Comparison of ENCODE assay signal across 13 mouse cellular contexts in genomic region chr8:119836831-119837230, GRCm38 (mm10). TPM values are rescaled to one million over a fixed set of nuclear protein-coding genes. Genes with fewer than 3 reads are reported as not detected.
A peak's percentile ranks its signal among the peaks of the same experiment; 100 is the strongest.
DNase-seq lines count a peak whose midpoint lies in the region; ATAC-seq lines count a peak whose summit lies in the region.
"Had no signal": no experiment of that assay in that cellular context is flagged by ENCODE, and none has a peak within 500 bp of the region (broad histone marks: within the 10 kb centered on the region; RNA-seq: fewer than 3 reads in every experiment).

No protein-coding gene starts in this region.

- 79% methylated on average over 4 of the region's 4 CpGs for WGBS in neural tube, embryonic 11.5 days
- WGBS in midbrain, embryonic 13.5 days: 85% methylated on average over 4 of the region's 4 CpGs

- peaks cover 57% of the 10 kb centered on the region for H3K4me1 ChIP-seq in neural tube, embryonic 11.5 days (ENCODE audit: control insufficient read depth, insufficient read depth, low read length)
- H3K4me1 ChIP-seq in midbrain, embryonic 13.5 days (replicated peaks): peaks cover 77% of the 10 kb centered on the region

- H3K4me2 ChIP-seq in neural tube, embryonic 11.5 days (ENCODE audit: low read depth): peak overlapping the region; percentile 12; the same call in 1 of the 2 replicates
- H3K4me2 ChIP-seq in midbrain, embryonic 13.5 days (replicated peaks): peak overlapping the region; percentile 82

- H3K36me3 ChIP-seq in neural tube, embryonic 11.5 days (ENCODE audit: control insufficient read depth, insufficient read depth, low read length): no peaks in the 10 kb centered on the region
- peaks cover 12% of the 10 kb centered on the region for H3K36me3 ChIP-seq in midbrain, embryonic 13.5 days
- H3K36me3 ChIP-seq: heart, embryonic 15.5 days; lung, embryonic 15.5 days had no signal

- H3K9me3 ChIP-seq in neural tube, embryonic 11.5 days (ENCODE audit: control insufficient read depth, low read length): no peaks in the 10 kb centered on the region
- H3K9me3 ChIP-seq in midbrain, embryonic 13.5 days: no peaks in the 10 kb centered on the region
- H3K9me3 ChIP-seq: embryonic facial prominence, embryonic 15.5 days; heart, embryonic 15.5 days; lung, embryonic 15.5 days had no signal

- ATAC-seq in neural tube, embryonic 11.5 days (ENCODE audit: insufficient read depth, low FRiP score, low TSS enrichment): no peak
- no peak for ATAC-seq in midbrain, embryonic 13.5 days

- DNase-seq in heart, adult 11 months: peak; percentile 90
- no peak for DNase-seq in heart, adult 18-20 months
- no peak for DNase-seq in neural tube, embryonic 11.5 days (ENCODE audit: low spot score)
- no peak for DNase-seq in neural tube, embryonic 10.5 days (ENCODE audit: extremely low spot score, low spot score)
- DNase-seq in retina, postnatal 1 day: no peak
- DNase-seq in testis, postnatal 10 days (ENCODE audit: low spot score): no peak
- DNase-seq in cerebellum, adult 9-10 months: no peak
- DNase-seq: right cerebral cortex, adult 18-20 months had no signal

- H3K9ac ChIP-seq in neural tube, embryonic 11.5 days (ENCODE audit: low read length): no peak overlapping the region
- H3K9ac ChIP-seq in midbrain, embryonic 13.5 days (replicated peaks): 0 out of 2 replicates have a peak overlapping the region, but pooled peaks have one; percentile 87
- H3K9ac ChIP-seq: embryonic facial prominence, embryonic 15.5 days; heart, embryonic 15.5 days; lung, embryonic 15.5 days had no signal

- no peak overlapping the region for H3K27ac ChIP-seq in neural tube, embryonic 11.5 days (ENCODE audit: low read depth, low read length)
- no peak overlapping the region for H3K27ac ChIP-seq in midbrain, embryonic 13.5 days

- H3K4me3 ChIP-seq in neural tube, embryonic 11.5 days (ENCODE audit: low read depth, low read length): no peak overlapping the region
- no peak overlapping the region for H3K4me3 ChIP-seq in midbrain, embryonic 13.5 days (replicated peaks)
- H3K4me3 ChIP-seq: embryonic facial prominence, embryonic 15.5 days; lung, embryonic 15.5 days; myocyte had no signal

- no peaks in the 10 kb centered on the region for H3K27me3 ChIP-seq in neural tube, embryonic 11.5 days (ENCODE audit: control insufficient read depth, insufficient read depth, low read length)
- H3K27me3 ChIP-seq in midbrain, embryonic 13.5 days: no peaks in the 10 kb centered on the region
- H3K27me3 ChIP-seq: embryonic facial prominence, embryonic 15.5 days; heart, embryonic 15.5 days; lung, embryonic 15.5 days had no signal

RNA-seq across cellular contexts. Expression of gene Cotl1, which starts 3.5 kb away (rescaled TPM):
- 10 to 100 TPM; 16.7 to 22.9 TPM for total RNA-seq in heart, adult 18-20 months (2021)
- polyA plus RNA-seq in neural tube, embryonic 11.5 days (2014; fragmentation: Nextera tagmentation; extraction: Ambion mirVana): 574 and 631 TPM in 2 replicates
- 79.8 and 105 TPM in 2 replicates for polyA plus RNA-seq in midbrain, embryonic 13.5 days (2015; fragmentation: Nextera tagmentation; extraction: Ambion mirVana)

RNA-seq across cellular contexts. Expression of gene Klhl36, which starts 25.2 kb away (rescaled TPM):
- 1 to 10 TPM; 2.3 to 3.0 TPM for total RNA-seq in heart, adult 18-20 months (2021)
- 7.8 and 8.9 TPM in 2 replicates for polyA plus RNA-seq in neural tube, embryonic 11.5 days (2014; fragmentation: Nextera tagmentation; extraction: Ambion mirVana)
- 12.7 and 13.0 TPM in 2 replicates for polyA plus RNA-seq in midbrain, embryonic 13.5 days (2015; fragmentation: Nextera tagmentation; extraction: Ambion mirVana)

RNA-seq across cellular contexts. Expression of gene Tldc1, which starts 58.6 kb away (rescaled TPM):
- total RNA-seq in heart, adult 18-20 months (2021): 10 to 100 TPM; 11.5 to 14.2 TPM
- polyA plus RNA-seq in neural tube, embryonic 11.5 days (2014; fragmentation: Nextera tagmentation; extraction: Ambion mirVana): 10.3 and 11.1 TPM in 2 replicates
- polyA plus RNA-seq in midbrain, embryonic 13.5 days (2015; fragmentation: Nextera tagmentation; extraction: Ambion mirVana): 10.9 and 11.0 TPM in 2 replicates
